ENCODE assay signal across 25 mouse cellular contexts in genomic region chr2:75723481-75723880, GRCm38 (mm10). TPM values are rescaled to one million over a fixed set of nuclear protein-coding genes. Genes with fewer than 3 reads are reported as not detected.
DNase-seq lines count a peak whose midpoint lies in the region; ATAC-seq and TF ChIP-seq lines count a peak whose summit lies in the region.
"Had no signal": no experiment of that assay in that cellular context is flagged by ENCODE, and none has a peak within 500 bp of the region (broad histone marks: within the 10 kb centered on the region; RNA-seq: fewer than 3 reads in every experiment).

No protein-coding gene starts in this region.

- no peak for TF ChIP-seq POLR2A in liver, adult 2 months (IDR thresholded peaks at IDR 0.05; ENCODE audit: extremely low read depth, insufficient read depth, low read length)

- H3K4me3 ChIP-seq in liver, adult 2 months (ENCODE audit: insufficient read depth, low read depth, low read length), result no peak overlapping the region
- no peak overlapping the region for H3K4me3 ChIP-seq in intestine, embryonic 15.5 days (replicated peaks)
- no peak overlapping the region for H3K4me3 ChIP-seq in intestine, postnatal 0 days (ENCODE audit: low read depth, low read length)
- H3K4me3 ChIP-seq: embryonic facial prominence, embryonic 13.5 days; embryonic facial prominence, embryonic 15.5 days; erythroblast, embryonic 14.5 days; forebrain, embryonic 10.5 days; forebrain, embryonic 12.5 days had no signal

- 24% methylated on average over 8 of the region's 8 CpGs for WGBS in liver, adult 2 months
- 67% methylated on average over 8 of the region's 8 CpGs for WGBS in intestine, embryonic 15.5 days
- WGBS in intestine, postnatal 0 days, result 39% methylated on average over 8 of the region's 8 CpGs

- peaks cover 22% of the 10 kb centered on the region for H3K4me1 ChIP-seq in liver, adult 2 months (ENCODE audit: control insufficient read depth, insufficient read depth, low read length)
- H3K4me1 ChIP-seq in intestine, embryonic 15.5 days (replicated peaks), result no peaks in the 10 kb centered on the region
- 0 out of 2 replicates have a peak, but pooled peaks cover 5% of the 10 kb centered on the region for H3K4me1 ChIP-seq in intestine, postnatal 0 days (replicated peaks; ENCODE audit: control insufficient read depth, insufficient read depth, low read length)
- H3K4me1 ChIP-seq: embryonic facial prominence, embryonic 13.5 days; embryonic facial prominence, embryonic 15.5 days; forebrain, embryonic 10.5 days; forebrain, embryonic 12.5 days had no signal

- no peaks in the 10 kb centered on the region for H3K79me2 ChIP-seq in liver, adult 2 months (ENCODE audit: control insufficient read depth, insufficient read depth, low read length)

- H3K36me3 ChIP-seq in liver, adult 2 months (ENCODE audit: control insufficient read depth, insufficient read depth, low read length), result no peaks in the 10 kb centered on the region
- H3K36me3 ChIP-seq in intestine, embryonic 15.5 days, result no peaks in the 10 kb centered on the region
- H3K36me3 ChIP-seq in intestine, postnatal 0 days (ENCODE audit: control insufficient read depth, insufficient read depth), result no peaks in the 10 kb centered on the region
- H3K36me3 ChIP-seq: embryonic facial prominence, embryonic 13.5 days; embryonic facial prominence, embryonic 15.5 days; forebrain, embryonic 10.5 days; forebrain, embryonic 12.5 days; G1E had no signal

- H3K9ac ChIP-seq in liver, adult 2 months (ENCODE audit: low read depth, low read length), result no peak overlapping the region
- no peak overlapping the region for H3K9ac ChIP-seq in intestine, embryonic 15.5 days
- H3K9ac ChIP-seq in intestine, postnatal 0 days (ENCODE audit: low read depth, low read length), result no peak overlapping the region
- H3K9ac ChIP-seq: embryonic facial prominence, embryonic 13.5 days; embryonic facial prominence, embryonic 15.5 days; forebrain, embryonic 12.5 days had no signal

- no peaks in the 10 kb centered on the region for H3K27me3 ChIP-seq in liver, adult 2 months (ENCODE audit: control insufficient read depth, insufficient read depth, low read length)
- H3K27me3 ChIP-seq in intestine, embryonic 15.5 days (replicated peaks), result no peaks in the 10 kb centered on the region
- H3K27me3 ChIP-seq in intestine, postnatal 0 days (replicated peaks; ENCODE audit: control insufficient read depth, insufficient read depth, low read length), result no peaks in the 10 kb centered on the region
- H3K27me3 ChIP-seq: CH12.LX; embryonic facial prominence, embryonic 13.5 days; embryonic facial prominence, embryonic 15.5 days; forebrain, embryonic 12.5 days; Patski had no signal

- ATAC-seq in intestine, embryonic 15.5 days, result peak; percentile 75
- ATAC-seq in intestine, postnatal 0 days, result peak; percentile 67
- ATAC-seq: activated CD4-positive, CD25-positive, alpha-beta regulatory T cell, adult 4 months; CD4-positive, CD25-positive, alpha-beta regulatory T cell, adult 4 months; forebrain, embryonic 14.5 days; forebrain, embryonic 16.5 days; Patski had no signal

- 0 out of 2 replicates have a peak overlapping the region, but pooled peaks have one; percentile 22 for H3K27ac ChIP-seq in liver, adult 2 months (replicated peaks; ENCODE audit: insufficient read depth, low read depth, low read length)
- H3K27ac ChIP-seq in intestine, embryonic 15.5 days, result no peak overlapping the region
- peak overlapping the region; percentile 64; the same call in 1 of the 2 replicates for H3K27ac ChIP-seq in intestine, postnatal 0 days (ENCODE audit: low read depth, low read length)
- H3K27ac ChIP-seq: embryonic facial prominence, embryonic 13.5 days; embryonic facial prominence, embryonic 15.5 days; forebrain, embryonic 10.5 days; forebrain, embryonic 12.5 days had no signal

- no peak for TF ChIP-seq CTCF in liver, adult 2 months (IDR thresholded peaks at IDR 0.05; ENCODE audit: low read depth, low read length)
- no peak for TF ChIP-seq CTCF in intestine, postnatal 0 days (IDR thresholded peaks at IDR 0.05; ENCODE audit: low read depth)

- DNase-seq in liver, adult 2 months (ENCODE audit: extremely low read depth, low read depth, low spot score), result peak; percentile 77
- DNase-seq in liver, result no peak
- DNase-seq in embryo, embryonic 10 days (ENCODE audit: low spot score), result no peak
- DNase-seq in thymus, postnatal 4 days, result no peak
- DNase-seq: B cell, adult 2 months; cerebellum, adult 11-12 months; cerebellum, adult 2 months; cerebellum, adult 9-10 months; cerebellum, postnatal 10 days; cerebellum, postnatal 25 days; embryo, embryonic 11 days had no signal

- H3K9me3 ChIP-seq in intestine, embryonic 15.5 days, result no peaks in the 10 kb centered on the region
- no peaks in the 10 kb centered on the region for H3K9me3 ChIP-seq in intestine, postnatal 0 days (ENCODE audit: control insufficient read depth)
- H3K9me3 ChIP-seq: embryonic facial prominence, embryonic 13.5 days; embryonic facial prominence, embryonic 15.5 days; forebrain, embryonic 10.5 days; forebrain, embryonic 12.5 days; G1E had no signal

- no peak overlapping the region for H3K4me2 ChIP-seq in intestine, embryonic 15.5 days (replicated peaks)
- H3K4me2 ChIP-seq in intestine, postnatal 0 days (replicated peaks; ENCODE audit: low read depth), result no peak overlapping the region
- H3K4me2 ChIP-seq: embryonic facial prominence, embryonic 13.5 days; embryonic facial prominence, embryonic 15.5 days; forebrain, embryonic 12.5 days had no signal

RNA-seq across cellular contexts. Expression of gene Nfe2l2, which starts 19.0 kb away (rescaled TPM):
- 29.5 and 34.1 TPM in 2 replicates for total RNA-seq in liver, adult 2 months (2014; rRNA removed)
- polyA plus RNA-seq in liver, adult 2 months (2012; rRNA removed), result 35.9 and 40.1 TPM in 2 replicates
- 89.3 and 93.6 TPM in 2 replicates for polyA plus RNA-seq in intestine, embryonic 15.5 days (2015; fragmentation: Nextera tagmentation; extraction: Ambion mirVana)
- polyA plus RNA-seq in intestine, postnatal 0 days (2015; fragmentation: Nextera tagmentation; extraction: Ambion mirVana), result 93.6 and 98.0 TPM in 2 replicates
